Mouse (Mus musculus): Measurements from ENCODE around the gene Cmip.

Cmip gene

DNA sequence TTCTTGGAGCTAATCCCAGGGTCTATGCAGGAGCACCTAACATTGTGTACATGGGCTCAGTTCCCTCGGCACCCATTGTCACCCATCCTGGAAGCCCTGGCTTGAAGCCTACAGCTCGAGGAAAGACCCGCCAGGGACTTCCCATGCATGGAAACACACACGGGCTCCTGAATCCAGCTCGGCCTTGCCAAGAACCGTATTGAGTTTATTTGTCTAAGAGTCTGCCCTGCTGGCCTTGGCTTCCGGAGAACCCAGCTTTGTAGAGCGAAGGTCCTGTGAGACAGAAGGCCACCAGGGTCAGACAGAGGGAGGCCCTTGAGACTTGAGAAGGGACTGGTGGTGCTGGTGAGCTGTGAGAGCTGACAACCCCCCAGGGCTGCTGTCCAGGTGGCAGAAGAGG, 111.9 kb downstream of the Cmip start:
- ATAC-seq (ENCODE audit: insufficient number of reproducible peaks, low FRiP score, low TSS enrichment) = no peak

DNA sequence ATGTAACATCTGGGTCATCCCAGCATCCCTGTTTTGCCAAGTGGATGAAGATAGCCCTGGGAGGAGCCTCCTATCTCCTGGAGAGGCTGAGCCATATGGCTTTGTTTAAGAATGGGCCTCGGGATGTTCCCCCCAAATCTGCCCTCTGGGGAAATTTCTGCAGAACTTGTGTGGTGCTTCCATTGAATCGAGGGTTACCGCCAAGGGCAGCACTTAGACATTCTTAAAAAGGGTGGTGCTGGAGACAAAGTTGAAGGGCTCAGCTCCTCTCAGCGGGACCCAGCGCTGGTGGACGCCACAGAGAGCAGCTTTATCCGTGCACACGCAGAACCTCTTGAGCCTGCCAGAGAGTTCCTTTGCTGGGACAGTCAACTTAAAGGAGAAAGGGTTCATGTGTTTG, 113.1 kb downstream of the Cmip start:
- ATAC-seq (ENCODE audit: insufficient number of reproducible peaks, low FRiP score, low TSS enrichment) = no peak

DNA sequence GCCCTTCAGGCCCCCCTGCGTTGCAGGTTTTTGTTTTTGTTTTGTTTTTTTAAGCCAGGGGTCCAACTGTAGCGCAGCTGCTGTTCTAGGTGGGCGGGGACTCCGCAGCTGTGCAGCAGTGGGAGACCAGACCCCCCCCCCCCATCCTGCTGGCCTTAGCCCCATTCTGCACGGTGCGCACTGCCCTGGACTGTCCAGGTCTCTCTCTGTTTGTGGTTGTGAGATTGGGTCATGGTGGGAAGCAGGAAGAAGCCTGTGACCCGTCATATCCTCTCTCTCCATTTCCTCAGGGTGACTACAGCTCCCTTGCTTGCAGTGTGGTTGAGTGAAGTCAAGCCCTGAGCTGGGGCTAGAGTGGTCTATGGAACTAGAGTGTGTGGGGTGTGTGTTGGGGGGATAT, 114.3 kb downstream of the Cmip start:
- no peak for ATAC-seq (ENCODE audit: insufficient number of reproducible peaks, low FRiP score, low TSS enrichment)

DNA sequence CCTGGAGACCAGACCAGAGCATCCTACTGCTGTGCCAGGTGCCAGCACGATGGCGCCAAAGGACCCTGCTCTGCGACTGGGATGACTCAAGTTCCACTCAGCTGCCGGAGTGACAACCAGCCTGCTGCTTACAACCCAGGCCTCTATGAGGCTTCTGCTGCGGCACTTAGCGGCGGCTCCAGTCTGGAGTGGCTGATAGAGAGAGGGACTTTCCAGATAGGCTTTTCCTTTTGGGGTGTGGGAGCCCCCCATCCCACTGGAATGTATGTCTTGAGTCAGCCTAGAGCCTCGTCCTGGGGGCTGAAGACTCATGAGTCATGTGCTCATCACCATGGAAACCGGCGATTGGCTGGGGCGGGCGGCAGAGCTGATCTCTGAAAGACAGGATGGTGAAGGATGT, 115.2 kb downstream of the Cmip start:
- no peak for ATAC-seq (ENCODE audit: insufficient number of reproducible peaks, low FRiP score, low TSS enrichment)

DNA sequence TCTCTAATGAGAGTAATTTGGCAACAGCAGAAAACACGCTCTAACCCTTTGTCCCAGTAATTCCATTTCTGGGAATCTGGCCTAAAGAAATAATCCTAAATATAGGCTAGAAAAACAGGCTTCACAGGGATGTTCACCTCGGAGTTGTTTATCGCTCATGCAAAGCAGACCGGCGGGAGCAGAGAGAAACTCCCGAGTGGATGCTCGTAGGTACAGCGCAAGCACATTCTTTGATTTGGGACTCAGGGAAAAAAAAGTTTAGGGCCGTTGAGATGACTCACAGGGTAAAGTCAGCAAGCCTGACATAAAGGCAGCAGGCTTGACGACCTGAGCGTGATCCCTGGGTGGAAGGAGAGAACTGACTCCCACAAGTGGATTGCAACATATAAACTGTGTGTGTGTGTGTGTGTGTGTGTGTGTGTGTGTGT, 116.2 kb downstream of the Cmip start:
- ATAC-seq (ENCODE audit: insufficient number of reproducible peaks, low FRiP score, low TSS enrichment) = no peak

DNA sequence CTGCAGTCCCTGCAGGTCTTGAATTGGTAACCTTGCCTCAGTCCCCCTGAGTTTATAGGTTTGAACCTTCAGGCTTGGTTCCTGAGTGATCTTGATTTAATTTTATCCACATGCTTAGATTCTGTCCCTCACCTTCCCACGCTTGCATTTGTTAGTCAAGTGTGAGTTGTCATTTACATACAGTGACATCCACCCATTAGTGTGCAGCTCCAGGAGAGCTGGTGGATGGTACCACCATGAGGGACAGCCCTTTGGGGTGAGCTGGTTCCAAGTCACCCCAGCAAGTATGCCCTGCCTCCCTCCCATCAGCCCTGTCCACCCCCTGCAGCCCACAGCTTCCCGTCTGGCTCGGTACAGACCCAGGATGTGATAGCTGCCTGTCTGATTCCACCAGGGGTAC, 117.2 kb downstream of the Cmip start:
- no peak for ATAC-seq (ENCODE audit: insufficient number of reproducible peaks, low FRiP score, low TSS enrichment)

DNA sequence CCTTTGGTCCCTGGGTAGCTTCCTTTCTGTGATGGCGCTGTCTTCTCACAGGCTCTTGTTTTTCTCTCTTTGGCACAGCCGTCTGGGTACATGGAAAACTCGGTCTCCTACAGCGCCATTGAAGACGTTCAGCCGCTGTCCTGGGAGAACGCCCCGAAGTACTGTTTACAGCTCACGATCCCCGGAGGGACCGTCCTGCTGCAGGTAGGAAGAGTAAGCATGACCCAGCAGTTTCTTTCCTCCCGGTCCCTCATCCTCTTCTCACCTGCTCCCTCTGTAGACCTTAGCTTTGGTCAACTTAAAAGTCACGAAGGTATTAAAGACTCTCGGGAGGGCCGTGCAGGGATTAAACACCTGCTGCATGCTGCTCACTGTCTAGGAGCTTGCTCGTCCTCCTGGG, 120.1 kb downstream of the Cmip start:
- ATAC-seq (ENCODE audit: insufficient number of reproducible peaks, low FRiP score, low TSS enrichment) = no peak

DNA sequence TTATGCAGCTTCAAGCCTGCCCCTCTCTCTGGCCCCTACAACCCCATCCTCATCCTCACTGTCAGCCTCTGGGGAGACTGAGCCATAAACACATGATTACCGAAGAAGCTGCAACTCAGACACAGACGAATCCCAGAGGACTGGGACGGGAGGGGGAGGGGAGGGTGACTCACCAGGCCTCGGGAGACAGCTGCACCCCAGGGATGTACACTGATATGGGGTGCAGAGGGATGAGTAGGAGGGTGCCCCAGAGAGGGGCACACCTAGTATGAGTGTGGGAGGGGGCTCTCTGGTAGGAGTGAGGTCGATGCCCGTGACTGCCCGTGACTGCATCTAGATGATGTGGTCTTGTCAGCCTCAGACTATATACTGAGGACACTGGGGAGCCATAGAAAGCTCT, 121.8 kb downstream of the Cmip start:
- ATAC-seq (ENCODE audit: insufficient number of reproducible peaks, low FRiP score, low TSS enrichment) = no peak

DNA sequence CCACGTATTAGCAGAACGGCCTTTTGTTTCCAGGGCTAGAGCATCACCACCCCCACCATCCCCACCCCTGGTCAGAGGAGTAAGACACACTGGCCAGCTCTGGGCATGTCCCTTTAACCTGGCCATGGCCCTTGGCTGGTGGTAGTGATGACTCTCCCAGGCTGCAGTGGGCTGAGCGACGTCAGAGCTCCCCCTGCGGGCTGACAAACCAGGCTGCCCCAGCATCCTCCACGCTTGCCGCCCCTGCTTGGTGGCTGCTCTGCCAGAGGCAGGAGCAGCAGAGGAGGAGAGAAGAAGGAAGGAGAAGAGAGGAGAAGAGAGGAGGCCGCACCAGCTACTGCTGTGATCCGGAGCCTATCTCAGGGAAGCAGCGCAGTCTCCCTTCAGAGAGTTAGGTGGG, 122.3 kb downstream of the Cmip start:
- no peak for ATAC-seq (ENCODE audit: insufficient number of reproducible peaks, low FRiP score, low TSS enrichment)

DNA sequence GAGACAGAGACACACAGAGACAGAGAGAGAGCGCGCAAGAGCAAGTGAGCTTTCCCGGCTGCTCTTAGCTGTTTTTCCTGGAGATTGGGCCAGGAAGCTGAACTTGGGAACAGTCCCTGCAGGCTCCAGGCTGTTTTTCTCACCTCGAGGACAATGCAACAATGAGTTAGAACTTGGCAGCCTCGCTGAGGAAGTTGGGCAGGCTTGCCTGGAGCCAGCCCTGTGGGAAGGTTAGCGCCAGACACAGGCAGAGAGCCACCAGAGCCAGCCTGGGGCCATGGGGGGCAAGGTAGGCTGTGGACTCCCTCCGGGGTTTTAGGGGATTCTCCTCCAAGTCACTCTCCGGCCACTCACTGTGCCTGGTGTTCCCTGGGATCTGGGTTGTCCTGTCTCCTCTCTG, 123.9 kb downstream of the Cmip start:
- ATAC-seq (ENCODE audit: insufficient number of reproducible peaks, low FRiP score, low TSS enrichment) = peak; percentile 42

DNA sequence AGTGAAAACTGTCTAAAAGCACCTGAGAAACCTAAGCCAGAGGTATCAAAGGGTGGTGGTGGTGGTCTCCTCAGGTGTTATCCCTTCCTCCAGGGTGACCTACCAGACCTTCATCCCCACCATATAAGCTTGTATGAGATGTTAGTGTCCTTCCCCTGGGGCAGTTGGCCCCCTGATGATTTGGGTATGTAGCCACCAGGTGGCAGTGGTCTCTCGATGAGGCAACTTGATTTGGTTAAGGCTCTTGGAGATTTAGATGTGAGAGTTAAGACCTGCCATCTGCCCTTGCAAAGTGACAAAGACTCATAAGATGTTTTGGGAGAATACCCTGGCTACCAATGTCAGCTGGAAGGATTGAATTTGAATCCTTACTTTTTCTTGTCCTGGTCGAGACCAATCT, 129.3 kb downstream of the Cmip start:
- no peak for ATAC-seq (ENCODE audit: insufficient number of reproducible peaks, low FRiP score, low TSS enrichment)

DNA sequence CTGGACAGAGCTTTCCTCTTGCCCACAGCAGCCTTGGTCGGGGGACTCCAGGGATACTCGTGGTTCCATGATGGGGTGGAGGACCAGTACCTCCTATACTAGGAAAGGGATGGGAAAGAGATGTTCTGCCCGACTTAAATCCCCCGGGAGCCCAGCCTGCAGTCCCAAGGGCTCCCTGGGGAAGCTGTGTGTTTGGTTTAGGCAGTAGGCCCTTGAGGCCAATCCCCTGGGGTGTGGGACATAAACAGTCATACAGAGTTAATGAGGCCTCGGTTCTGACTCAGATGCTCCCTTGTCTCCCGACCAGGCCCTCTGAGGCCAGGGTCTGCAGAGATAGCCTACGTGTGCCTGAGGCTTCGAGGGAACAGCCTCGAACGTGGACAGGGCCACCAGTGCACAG, 130.8 kb downstream of the Cmip start:
- ATAC-seq (ENCODE audit: insufficient number of reproducible peaks, low FRiP score, low TSS enrichment) = no peak

DNA sequence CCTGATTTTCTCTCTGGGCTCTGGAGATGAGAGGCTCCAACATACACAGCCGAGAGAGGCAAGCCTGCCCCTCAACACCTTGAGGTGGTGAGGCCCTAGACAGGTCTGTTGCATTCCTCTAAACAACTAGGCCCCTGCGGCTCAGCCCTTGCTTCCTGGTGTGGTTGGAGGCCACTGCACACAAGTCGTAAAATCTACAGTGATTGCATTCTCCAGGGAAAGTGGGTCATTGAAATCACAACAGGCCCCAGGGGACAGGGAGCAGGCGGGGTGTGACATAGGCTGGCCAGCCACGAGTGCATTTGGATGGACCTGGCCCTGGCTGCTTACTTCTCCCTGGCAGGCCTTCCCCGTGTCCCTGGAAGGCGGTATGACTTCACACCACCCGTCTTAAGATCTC, 131.5 kb downstream of the Cmip start:
- ATAC-seq (ENCODE audit: insufficient number of reproducible peaks, low FRiP score, low TSS enrichment) = no peak

DNA sequence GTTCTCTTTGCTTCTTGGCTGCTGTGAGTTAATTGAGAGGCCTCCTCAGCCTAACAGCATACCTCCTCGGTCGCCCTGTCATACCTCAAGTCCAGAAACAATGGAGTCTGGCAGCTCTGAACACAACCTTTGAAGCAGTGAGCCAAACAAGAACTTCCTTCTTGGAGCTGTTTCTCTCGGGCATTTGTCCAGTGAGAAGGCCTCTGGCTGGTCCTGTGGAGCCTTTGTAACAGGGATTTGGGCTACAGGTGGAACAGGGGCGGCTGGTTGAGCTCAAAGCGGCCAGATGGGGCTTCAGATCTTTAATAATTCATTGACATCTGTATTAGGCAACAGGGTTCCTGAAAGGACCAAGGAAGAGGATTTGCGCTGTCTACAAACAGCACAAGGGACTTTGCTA, 137.0 kb downstream of the Cmip start:
- no peak for ATAC-seq (ENCODE audit: insufficient number of reproducible peaks, low FRiP score, low TSS enrichment)

DNA sequence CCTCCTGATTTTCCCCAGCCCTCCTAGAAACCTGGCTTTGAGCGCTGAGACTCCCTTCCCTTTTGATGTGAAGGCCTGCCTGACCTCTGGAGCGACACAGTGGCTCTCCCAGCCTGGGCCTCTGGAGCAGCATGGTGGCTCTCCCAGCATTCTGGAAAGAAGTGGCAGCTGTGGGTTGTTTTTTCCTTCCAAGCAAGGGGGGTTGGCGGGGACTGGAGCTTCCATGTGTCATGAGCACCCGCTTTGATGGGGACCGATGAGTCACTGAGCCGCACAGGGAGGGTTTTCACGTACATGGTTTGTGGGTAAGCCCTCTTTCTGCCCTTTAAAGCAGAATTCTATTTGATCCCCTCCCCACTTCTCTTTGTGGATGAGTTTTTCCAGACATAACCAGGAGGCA, 138.2 kb downstream of the Cmip start:
- no peak for ATAC-seq (ENCODE audit: insufficient number of reproducible peaks, low FRiP score, low TSS enrichment)

DNA sequence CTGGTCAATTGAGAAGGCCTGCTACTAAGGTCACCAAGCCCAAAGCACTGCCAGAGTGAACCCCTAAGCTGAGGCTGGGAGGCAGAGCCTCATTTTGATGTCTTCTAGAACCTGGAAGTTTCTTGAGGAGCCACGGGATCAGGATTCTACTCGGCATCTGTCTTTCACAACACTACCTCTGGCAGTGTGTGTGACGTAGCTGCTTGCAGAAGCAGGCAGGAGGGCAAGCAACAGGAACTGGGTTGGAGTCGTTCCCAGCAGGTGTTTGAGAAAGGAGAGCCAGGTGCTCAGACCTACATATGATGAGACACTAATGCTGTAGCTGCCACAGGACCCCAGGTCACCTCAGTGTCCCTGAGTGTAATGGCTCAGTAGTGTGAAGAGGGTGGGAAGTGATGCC, 140.0 kb downstream of the Cmip start:
- ATAC-seq (ENCODE audit: insufficient number of reproducible peaks, low FRiP score, low TSS enrichment) = no peak

DNA sequence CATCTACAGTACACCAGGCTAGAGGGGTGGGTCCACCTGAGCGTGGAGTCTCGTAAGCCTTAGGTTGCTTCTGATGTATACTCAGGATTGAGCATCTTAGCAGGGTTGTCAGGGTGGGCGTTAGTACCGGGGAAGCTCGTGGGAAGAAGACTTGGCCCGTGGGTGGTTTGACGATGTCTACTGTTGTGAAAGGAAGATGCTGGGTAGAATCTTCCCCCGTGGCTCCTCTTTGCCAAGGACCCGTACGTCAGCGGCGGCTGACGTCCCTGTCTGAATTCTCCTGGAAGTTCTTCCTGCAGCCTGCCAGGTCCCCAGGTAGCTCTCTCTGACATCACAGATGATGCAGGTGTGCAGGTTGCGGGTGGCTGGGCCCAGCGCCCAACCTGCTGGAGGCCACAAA, 140.9 kb downstream of the Cmip start:
- ATAC-seq (ENCODE audit: insufficient number of reproducible peaks, low FRiP score, low TSS enrichment) = no peak

DNA sequence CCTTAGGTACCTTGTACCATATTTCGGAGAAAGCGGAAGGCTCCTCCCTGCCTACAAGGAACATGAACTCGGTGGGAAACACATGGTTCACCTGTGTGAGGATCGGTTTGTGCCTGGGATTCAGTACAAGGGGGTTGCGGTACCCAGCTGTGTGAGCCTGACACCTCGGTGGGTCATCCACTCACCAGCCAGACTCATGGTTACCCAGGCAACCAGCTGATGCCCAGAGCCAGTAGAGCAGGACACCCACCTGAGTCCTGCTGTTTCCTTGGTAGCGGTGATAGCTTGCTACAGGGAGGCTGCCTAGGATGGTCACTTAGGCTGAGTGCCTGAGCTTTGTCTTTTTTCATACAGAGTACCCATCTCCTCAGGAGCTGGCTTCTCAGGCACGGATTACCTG, 142.4 kb downstream of the Cmip start:
- ATAC-seq (ENCODE audit: insufficient number of reproducible peaks, low FRiP score, low TSS enrichment) = no peak

DNA sequence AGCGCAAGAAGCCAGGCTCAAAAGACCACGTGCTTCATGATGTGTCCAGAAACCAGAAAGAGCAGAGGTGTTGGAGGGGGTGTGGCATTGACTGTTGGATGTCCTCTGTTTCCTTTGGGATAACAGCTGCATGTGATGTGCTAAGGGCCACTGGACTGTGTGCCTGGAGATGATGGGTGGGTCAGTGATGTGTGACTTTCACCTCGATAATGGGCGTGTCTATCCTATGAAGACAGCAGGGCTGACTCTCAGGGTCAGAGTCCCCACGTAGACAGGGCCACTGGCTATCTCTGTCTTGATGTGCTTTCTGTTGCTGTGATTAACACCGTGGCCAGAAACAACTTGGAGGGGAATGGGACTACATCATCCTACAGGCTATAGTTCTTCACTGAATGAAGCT, 144.0 kb downstream of the Cmip start:
- no peak for ATAC-seq (ENCODE audit: insufficient number of reproducible peaks, low FRiP score, low TSS enrichment)

DNA sequence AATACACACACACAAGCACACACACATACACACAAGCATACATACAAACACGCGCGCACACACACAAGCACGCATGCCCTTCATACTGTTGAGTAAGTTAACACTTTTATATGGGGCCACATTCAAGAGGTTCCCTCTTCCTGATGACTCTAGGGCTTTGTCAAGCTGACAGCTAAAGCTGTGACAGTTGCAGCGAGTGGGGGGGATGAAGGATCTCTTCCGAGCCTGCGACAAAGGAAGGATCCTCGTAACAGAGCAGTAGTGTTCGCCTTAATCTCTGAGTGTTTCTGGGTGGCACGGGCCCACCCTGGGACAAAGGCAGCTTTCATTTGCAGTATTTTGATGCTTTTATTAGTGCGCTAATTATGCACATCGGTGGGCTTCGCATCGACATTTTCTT, 145.0 kb downstream of the Cmip start:
- no peak for ATAC-seq (ENCODE audit: insufficient number of reproducible peaks, low FRiP score, low TSS enrichment)

DNA sequence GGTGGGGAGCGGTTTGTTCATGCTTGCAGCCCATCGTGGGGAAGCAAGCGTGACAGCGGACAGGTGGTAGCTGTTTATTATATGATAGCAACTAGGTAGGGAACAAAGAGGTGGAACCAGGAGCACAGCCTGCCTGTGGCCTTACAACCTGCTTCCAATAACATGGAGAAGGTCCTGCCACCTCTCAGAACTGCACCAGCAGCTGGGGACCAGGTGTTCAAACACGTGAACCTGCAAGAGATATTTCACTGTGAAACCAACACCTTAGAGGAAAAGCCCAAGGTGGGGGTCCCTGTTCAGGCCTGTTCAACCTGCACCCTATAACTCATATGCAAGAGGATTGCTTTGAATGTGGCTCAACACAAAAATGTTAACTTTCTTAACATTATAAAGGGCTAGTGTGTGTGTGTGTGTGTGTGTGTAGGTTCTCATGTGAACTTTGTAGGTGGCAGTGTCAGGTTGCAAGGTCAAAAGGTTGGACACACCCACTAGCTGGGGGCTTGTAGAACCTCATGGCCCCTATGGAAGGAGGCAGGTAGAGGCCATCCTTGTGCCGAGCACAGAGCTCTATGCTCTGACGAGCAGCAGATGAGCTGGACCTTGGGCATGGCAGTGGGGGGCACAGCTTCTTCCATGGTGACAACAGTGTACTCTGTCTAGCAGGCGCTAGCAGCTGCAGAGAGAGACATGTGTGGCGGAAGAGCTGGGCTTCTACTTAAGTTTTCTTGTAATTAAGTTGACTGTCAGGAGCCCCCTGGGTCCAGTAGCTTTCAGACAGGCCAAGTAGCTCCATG, 146.2 kb downstream of the Cmip start:
- ATAC-seq (ENCODE audit: insufficient number of reproducible peaks, low FRiP score, low TSS enrichment) = no peak

DNA sequence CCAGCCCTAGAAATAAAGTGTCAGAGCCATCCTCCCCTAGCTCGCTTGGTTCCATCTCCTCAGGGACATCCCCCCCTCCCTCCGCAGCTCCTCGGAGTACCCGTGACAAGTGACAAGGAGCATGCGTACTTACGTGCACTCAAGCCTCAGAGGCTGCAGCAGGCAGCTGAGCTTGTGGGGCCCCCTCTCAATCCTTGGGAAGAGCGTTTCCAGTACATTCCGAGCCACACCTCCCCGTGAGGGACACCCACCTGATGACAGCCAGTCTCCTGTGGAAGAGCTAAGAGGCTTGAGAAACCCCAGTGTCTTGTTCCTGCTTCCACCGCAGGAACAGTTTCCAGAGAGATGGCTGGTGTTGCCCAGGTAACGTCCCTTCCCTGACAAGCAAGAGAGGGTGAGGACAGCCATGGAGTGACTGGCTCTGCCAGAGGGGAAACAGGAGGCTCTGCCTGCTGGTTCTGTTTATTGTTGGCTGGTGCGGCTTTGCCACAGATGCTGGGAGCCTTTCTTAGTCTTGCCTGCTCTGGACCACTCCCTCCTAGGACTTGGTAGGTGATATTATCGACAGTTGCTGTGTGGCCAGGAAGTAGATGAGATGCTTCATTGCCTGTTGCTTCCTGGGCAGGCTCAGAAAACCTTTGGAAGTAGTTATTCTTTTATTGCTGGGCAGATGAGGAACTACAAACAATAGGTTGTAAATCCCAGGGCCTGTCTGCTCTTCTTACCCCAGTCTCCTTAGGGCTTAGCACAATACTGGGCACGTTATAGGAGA, 147.0 kb downstream of the Cmip start:
- ATAC-seq (ENCODE audit: insufficient number of reproducible peaks, low FRiP score, low TSS enrichment) = no peak
